Mouse (Mus musculus): ENCODE data around the gene Gm10322.

Gm10322 gene

DNA sequence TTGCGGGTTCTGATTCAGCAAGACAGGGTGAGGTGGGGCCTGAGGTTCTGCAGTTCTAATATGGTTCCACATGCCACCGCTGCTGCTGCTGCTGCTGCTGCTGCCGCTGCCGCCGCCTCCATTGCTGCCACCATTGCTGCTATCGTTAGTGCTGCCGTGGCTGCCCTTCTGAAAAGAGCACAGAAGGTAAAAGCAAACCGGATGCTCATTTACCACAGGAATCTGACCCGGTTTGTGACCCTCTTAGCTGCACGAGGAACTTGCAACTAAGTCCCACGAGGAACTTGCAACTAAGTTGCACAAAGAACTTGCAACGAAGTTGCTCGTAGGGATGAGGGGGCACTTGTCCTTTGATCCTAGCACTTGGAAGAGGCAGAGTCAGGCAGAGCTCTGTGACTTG is 40.9 kb downstream of the Gm10322 start:
- in situ Hi-C loops (cut with MboI), result no loop called here

DNA sequence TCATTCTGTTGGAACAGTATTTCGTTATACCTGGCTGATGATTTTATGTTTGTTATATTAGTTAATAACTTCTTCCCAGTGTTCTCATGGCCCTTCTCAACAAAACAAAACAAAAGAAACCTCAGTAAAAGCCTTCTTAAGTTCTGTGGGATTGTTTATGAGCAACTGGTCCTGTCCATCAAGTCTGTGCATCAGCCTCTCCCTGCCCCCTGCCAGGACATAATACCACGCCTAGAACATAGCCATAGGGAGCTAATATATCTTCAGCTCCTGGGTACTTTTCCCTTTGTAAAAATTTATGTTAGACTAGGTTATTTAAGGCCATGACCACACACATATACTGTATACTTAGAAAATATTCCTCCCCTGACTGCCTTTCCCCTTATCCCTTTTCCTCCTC is 48.9 kb downstream of the Gm10322 start:
- in situ Hi-C loops (cut with MboI), result no loop called here

DNA sequence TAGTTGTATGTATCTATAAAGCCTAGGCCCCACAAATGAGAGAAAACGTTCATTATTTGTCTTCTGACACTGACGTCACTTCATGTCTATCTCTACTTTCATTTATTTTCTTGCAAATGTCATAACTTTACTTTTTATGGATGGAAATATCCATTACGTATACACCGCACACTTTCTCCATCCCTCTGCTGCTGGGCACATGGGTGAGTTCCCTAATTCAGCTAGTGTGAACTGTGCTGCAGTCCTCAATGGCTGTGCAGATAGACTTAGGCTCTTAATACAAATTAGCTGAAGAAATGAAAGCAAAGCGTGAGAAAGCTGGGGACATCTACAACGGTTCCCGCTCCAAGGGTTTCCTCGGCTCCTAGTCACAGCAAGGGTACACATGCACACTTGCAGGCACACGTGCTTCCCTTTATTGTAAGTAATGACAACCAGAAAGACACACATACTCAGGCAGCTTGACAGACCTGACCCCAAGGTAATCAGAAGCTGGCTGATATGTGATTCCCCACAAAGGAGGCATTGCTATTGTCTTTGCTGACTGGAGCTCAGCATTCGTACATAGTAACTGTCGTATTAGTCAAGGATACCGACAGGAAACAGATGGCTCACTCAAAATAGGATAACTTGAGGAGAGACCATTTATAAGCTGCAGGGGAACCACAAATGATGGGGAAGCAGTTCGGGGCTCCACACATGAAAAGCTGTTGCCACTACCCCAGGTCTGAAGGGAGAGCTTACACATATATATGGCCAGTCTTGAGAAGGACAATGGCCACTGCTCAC is 49.8 kb downstream of the Gm10322 start:
- in situ Hi-C loops (cut with MboI), result no loop called here
